Mouse (Mus musculus) intestine, embryonic 15.5 days (tissue): ENCODE data around the gene Agap3. TPM values are rescaled to one million over a fixed set of nuclear protein-coding genes. Genes with fewer than 3 reads are reported as not detected.

Source experiments
- ATAC-seq: fragments of 200-750 bp; cut with Nextera tagmentation; 2 replicates; pipeline ENCODE4 v1.8.0; 2017; ENCODE audit warnings: moderate TSS enrichment, moderate library complexity
- H3K27ac ChIP-seq: fragments of 300-500 bp; sonication (generic); 2 replicates; pipeline ENCODE4 v1.5.1; 2015; ENCODE audit warnings: mild to moderate bottlenecking, inconsistent platforms
- H3K27me3 ChIP-seq: fragments of 300-500 bp; sonication (generic); replicated peaks from 2 replicates; pipeline ENCODE4 v1.6.1; 2015; ENCODE audit warnings: inconsistent platforms
- H3K36me3 ChIP-seq: fragments of 300-500 bp; sonication (generic); 2 replicates; pipeline ENCODE4 v1.6.1; 2015; ENCODE audit warnings: inconsistent platforms
- H3K4me1 ChIP-seq: fragments of 300-500 bp; sonication (generic); replicated peaks from 2 replicates; pipeline ENCODE4 v1.6.1; 2015; ENCODE audit warnings: inconsistent platforms
- H3K4me2 ChIP-seq: fragments of 300-500 bp; sonication (generic); replicated peaks from 2 replicates; pipeline ENCODE4 v1.6.1; 2015; ENCODE audit warnings: mild to moderate bottlenecking, inconsistent platforms
- H3K4me3 ChIP-seq: fragments of 300-500 bp; sonication (generic); replicated peaks from 2 replicates; pipeline ENCODE4 v1.5.1; 2015; ENCODE audit warnings: inconsistent platforms
- H3K9ac ChIP-seq: fragments of 300-500 bp; sonication (generic); 2 replicates; pipeline ENCODE4 v1.6.1; 2015; ENCODE audit warnings: inconsistent platforms
- H3K9me3 ChIP-seq: fragments of 300-500 bp; sonication (generic); 2 replicates; pipeline ENCODE4 v1.6.1; 2016; ENCODE audit warnings: inconsistent platforms
- WGBS: fragments of 180-500 bp; shearing (Covaris S2); methylation state at CpG from one replicate; pipeline ENCODE4 v1.1.7; 2015; 5-methylcytosine and 5-hydroxymethylcytosine counted together
- polyA plus RNA-seq: library from polyadenylated mRNA; unstranded; fragments of >200 nt; fragmentation: Nextera tagmentation; extraction: Ambion mirVana; gene quantifications from 2 replicates; pipeline ENCODE4 v1.2.1, GENCODE M21; 2015

The Agap3 gene
- polyA plus RNA-seq, 1 experiment from 2014 or later, result 28.9 TPM

DNA sequence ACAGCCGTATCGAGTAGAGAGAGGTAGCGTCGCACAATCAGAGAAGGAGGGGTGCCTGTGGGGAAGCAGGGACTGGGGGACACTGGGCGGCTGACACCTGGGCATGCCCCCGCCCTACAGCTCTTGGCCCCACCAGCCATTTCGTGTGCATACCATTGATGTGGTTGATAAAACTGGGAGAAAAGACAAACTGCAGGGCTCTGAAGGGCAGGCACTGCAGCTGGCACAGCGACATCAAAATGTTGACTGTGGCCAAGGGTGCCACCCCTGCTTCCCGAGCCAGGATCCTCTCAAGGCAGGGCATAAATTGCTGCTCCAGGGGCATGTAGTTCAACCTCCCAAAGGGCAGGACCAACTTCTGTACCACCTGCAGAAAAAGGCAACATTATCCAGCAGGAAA, 9.9 kb upstream of the Agap3 start:
- Histone ChIP-seq H3K4me3 (no peak overlapping the region), H3K9ac (no peak overlapping the region), H3K4me1 (peaks cover 23% of the 10 kb centered on the region), H3K9me3 (no peaks in the 10 kb centered on the region), H3K27me3 (no peaks in the 10 kb centered on the region), H3K4me2 (no peak overlapping the region), H3K36me3 (peaks cover 37% of the 10 kb centered on the region), H3K27ac (no peak overlapping the region)
- ATAC-seq, result no peak
- WGBS, result 85% methylated on average over 9 of the region's 9 CpGs

DNA sequence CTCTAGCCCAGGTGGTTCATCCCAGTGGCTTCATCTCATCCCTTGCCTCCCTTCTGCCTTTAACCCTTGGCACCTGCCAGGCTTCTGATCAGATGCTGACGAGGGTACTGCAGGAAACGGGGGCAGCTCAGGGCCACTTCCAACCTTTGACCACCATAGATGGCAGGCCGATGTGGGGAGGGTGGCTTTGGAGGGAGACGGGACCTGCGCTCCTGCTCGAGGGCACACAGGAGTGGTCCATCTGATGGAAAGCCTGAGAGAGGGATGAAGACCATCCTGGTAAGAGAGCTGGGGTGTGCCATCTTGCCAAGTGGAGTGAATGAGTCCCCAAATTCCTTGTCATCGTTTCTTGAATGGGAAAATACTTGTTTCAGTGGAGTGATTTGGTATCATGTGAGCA, 8.8 kb upstream of the Agap3 start:
- H3K9me3 ChIP-seq, result no peaks in the 10 kb centered on the region
- no peak for ATAC-seq
- no peak overlapping the region for H3K9ac ChIP-seq
- 89% methylated on average over 7 of the region's 7 CpGs for WGBS
- H3K27me3 ChIP-seq, result no peaks in the 10 kb centered on the region
- peaks cover 37% of the 10 kb centered on the region for H3K36me3 ChIP-seq
- peaks cover 31% of the 10 kb centered on the region for H3K4me1 ChIP-seq
- no peak overlapping the region for H3K27ac ChIP-seq
- H3K4me2 ChIP-seq, result no peak overlapping the region
- no peak overlapping the region for H3K4me3 ChIP-seq

DNA sequence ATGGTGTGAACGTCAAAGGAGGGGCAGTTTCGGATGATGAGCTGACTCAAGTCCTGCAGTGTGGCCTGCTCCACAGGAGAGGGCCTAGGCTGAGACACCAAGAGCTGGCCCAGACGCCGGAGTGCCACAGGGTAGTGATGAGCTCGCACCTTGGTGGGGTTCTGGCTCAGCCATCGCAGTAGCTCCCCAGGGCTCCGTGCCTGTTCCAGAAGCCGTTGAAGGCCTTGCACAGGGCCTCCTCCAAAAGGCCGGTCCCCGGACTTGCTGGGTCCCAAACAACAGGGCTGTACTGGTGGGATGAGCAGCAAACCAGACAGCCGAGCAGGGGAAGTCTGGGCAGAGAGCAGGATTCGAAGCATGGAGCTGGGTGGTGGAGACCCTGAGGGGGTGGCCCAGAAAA, 8.1 kb upstream of the Agap3 start:
- H3K9me3 ChIP-seq, result no peaks in the 10 kb centered on the region
- H3K4me2 ChIP-seq, result peak overlapping the region; percentile 85
- peaks cover 33% of the 10 kb centered on the region for H3K36me3 ChIP-seq
- WGBS, result 83% methylated on average over 12 of the region's 12 CpGs
- peak overlapping the region; percentile 97 for H3K9ac ChIP-seq
- H3K4me1 ChIP-seq, result peaks cover 31% of the 10 kb centered on the region
- H3K27ac ChIP-seq, result no peak overlapping the region
- no peak for ATAC-seq
- no peaks in the 10 kb centered on the region for H3K27me3 ChIP-seq
- H3K4me3 ChIP-seq, result peak overlapping the region; percentile 96

DNA sequence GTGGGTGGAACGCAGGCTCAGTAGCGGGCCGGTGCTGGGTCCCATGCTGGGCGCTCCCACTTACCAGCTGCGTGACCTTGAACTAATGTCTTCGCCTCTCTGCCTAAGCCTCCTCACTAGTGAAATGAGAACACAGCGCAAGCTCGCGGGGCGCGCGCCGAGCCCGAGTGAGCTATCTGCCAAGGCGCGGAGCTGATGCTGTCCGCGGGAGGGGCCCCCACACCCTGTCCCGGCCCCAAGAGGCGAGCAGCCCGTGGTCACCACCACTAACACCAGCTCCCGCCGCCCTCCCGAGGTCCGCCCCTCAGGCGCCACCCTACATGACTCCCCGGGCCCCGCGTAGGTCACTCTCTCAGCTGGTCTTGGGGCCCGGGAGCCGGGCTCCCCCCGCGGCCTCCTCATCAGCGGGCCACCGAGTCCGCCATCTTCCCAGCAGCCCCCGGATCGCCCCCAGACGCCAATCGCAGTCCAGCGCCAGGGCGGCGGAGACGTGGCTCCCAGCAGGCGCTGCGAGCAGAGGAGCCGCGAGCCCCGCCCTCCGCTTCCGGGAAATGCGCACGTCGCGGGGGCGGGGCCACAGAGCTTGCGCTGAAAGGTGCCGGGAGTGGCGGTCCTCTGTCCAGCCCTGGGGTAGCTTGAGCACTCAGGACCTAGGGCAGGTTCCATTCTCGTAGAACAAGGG, 7.1 kb upstream of the Agap3 start, which contains the start of gene Fastk:
TSS of gene Fastk (minus strand) at position 542 of the 682 bp plus-strand sequence.
- Histone ChIP-seq H3K9me3 (no peaks in the 10 kb centered on the region), H3K4me2 (peak within 1 kb of the TSS; percentile 85), H3K4me1 (peaks cover 31% of the 10 kb centered on the region), H3K4me3 (peak within 1 kb of the TSS; percentile 96), H3K36me3 (peaks cover 24% of the 10 kb centered on the region), H3K9ac (peak within 1 kb of the TSS; percentile 97), H3K27ac (peak within 1 kb of the TSS; percentile 92), H3K27me3 (no peaks in the 10 kb centered on the region)
- peak; percentile 88 for ATAC-seq
- whole genome bisulfite sequencing, result 0% methylated on average over 60 of the region's 60 CpGs

DNA sequence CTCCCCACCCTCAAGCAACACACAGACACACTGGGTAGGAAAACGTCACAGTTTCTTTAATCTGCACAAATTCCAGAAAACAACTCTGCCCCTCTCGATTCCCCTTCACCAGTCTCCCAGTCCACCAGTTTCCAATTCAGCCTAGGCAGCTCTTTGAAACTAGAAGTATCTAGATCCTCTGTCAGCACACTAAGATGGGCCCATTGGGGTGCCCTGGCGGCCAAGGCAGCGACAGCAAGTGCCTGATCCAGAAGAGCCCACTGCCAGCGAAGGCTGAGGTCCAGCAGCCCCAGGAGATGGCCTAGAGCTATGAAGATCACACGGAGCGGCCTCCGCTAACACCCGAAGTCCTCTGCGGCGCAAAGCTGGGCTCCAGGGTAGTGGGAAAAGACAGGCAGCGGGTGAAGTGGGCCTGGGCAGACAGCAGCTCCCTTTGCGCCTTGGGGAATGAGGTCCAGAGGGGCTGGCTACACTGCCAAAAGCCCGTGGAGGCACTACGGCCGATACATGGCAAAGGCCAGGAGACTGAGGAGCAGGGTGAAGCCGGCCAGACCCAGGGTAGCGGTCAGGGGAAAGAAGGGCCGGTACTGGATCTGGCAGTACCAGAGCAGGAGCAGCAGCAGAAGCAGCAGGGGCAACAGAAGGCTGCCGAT, 6.4 kb upstream of the Agap3 start:
- peak overlapping the region; percentile 85 for H3K4me2 ChIP-seq
- ATAC-seq, result peak; percentile 0; the same call in 1 of the 2 replicates
- peak overlapping the region; percentile 92 for H3K27ac ChIP-seq
- peaks cover 18% of the 10 kb centered on the region for H3K36me3 ChIP-seq
- H3K4me1 ChIP-seq, result peaks cover 31% of the 10 kb centered on the region
- H3K9me3 ChIP-seq, result no peaks in the 10 kb centered on the region
- no peaks in the 10 kb centered on the region for H3K27me3 ChIP-seq
- H3K4me3 ChIP-seq, result peak overlapping the region; percentile 96
- 56% methylated on average over 20 of the region's 20 CpGs for WGBS
- peak overlapping the region; percentile 97 for H3K9ac ChIP-seq

DNA sequence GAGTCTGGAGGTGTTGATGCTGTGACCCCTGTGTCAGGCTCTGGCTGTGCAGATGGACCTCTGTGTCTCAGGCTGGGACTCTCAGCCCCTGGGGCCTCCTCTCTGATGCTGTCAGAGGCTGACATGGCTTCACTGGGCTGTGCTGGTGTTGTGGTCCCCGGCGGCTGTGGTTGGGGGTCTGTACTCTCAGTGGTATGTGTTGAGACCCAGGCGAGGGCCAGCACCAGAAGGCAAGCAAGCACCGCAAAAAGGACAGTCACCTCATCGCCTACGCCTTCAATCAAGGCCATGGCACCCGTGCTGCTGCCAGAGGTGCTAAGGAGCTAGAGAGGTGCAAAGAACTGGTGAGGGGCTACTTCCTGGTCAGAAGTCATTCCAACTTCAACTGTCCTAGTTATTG, 5.3 kb upstream of the Agap3 start:
- peak overlapping the region; percentile 83; the same call in 1 of the 2 replicates for H3K4me2 ChIP-seq
- H3K9me3 ChIP-seq, result no peaks in the 10 kb centered on the region
- no peak for ATAC-seq
- H3K4me1 ChIP-seq, result peaks cover 37% of the 10 kb centered on the region
- no peak overlapping the region; the same call in 1 of the 2 replicates for H3K4me3 ChIP-seq
- 93% methylated on average over 7 of the region's 7 CpGs for WGBS
- H3K27ac ChIP-seq, result no peak overlapping the region
- H3K36me3 ChIP-seq, result peaks cover 8% of the 10 kb centered on the region; the same call in 1 of the 2 replicates
- H3K27me3 ChIP-seq, result no peaks in the 10 kb centered on the region
- no peak overlapping the region for H3K9ac ChIP-seq

DNA sequence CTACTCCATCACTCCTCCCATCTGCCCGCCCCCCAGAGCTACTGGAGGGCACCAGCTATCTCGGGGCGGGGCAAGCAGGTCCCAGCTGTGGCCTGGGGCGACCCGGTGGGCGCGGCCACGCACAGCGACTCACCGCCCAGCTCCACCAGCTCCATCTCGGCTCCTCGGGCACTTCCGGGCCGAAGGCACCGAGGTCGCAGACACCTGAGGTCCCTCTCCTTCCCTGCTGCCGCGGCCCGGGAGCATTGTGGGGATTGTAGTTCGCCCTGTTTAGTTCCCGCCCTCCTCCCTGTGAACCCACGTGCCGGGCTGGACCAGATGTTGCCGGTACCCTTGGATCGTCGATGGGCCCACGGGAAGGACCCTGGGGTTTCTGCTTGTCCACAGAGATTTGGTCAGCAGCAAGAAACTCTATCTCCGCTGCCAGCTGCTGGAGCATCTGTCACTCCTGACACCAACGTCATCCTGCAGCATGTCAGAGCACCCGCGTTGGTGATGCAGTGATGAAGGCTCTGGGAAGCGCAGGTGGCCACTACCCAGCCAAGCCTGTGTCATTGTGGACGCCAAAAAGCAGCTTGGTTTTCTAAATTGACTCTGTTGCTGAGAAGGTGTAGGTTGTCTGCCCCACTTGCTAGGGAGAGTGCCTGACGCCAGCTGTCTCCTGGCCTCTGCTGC, 4.2 kb upstream of the Agap3 start, which contains the start of gene Tmub1:
TSS of gene Tmub1 (minus strand) at position 231 of the 675 bp plus-strand sequence.
- Histone ChIP-seq H3K9ac (peak within 1 kb of the TSS; percentile 45), H3K27me3 (no peaks in the 10 kb centered on the region), H3K9me3 (no peaks in the 10 kb centered on the region), H3K4me2 (peak within 1 kb of the TSS; percentile 83), H3K4me3 (peak within 1 kb of the TSS; percentile 58), H3K27ac (peak within 1 kb of the TSS; percentile 51), H3K36me3 (0 out of 2 replicates have a peak, but pooled peaks cover 5% of the 10 kb centered on the region), H3K4me1 (peaks cover 37% of the 10 kb centered on the region)
- 2% methylated on average over 34 of the region's 34 CpGs for WGBS
- peak; percentile 69 for ATAC-seq

DNA sequence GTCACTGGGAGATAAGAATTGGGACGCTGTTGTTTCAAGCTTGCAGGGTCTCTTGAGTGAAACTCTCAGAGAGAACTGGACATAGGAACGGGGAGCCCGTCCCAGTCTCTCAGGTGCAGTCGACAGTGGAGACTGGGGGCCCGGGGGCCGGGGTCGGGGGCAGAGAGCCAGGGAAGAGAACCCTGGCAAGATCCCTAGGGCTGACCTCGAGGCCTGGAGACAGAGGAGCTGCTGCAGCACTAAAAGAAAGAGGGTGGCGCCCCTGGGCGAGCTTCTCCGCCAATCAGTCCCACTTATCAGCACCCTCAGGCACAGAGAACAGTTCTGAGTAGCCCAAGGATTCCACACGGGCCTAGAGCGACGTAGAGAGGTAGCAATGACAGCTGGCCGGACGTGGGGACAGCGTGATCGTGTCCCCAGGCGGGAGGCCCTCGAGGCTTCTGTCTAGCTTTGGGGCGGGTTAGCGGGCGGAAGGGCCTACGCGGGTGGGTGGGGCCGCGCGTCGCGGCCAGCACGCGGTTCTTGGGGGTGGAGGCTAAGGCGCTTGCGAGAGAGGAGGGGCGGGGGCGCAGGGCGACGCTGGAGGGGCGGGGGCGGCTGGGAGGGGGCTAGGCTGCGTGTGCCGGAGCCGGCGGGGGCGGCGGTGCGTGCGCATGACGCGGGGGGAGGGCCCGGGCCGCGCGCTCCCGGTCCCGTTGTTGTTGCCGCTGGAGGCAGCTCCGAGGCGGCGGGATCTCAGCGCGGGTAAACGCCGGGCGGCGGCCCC, 530 bp upstream of the Agap3 start:
- H3K9me3 ChIP-seq, result no peaks in the 10 kb centered on the region
- peak overlapping the region; percentile 85 for H3K4me3 ChIP-seq
- peak overlapping the region; percentile 91 for H3K27ac ChIP-seq
- H3K27me3 ChIP-seq, result no peaks in the 10 kb centered on the region
- peak; percentile 82 for ATAC-seq
- peak overlapping the region; percentile 89 for H3K4me2 ChIP-seq
- H3K4me1 ChIP-seq, result peaks cover 48% of the 10 kb centered on the region
- H3K36me3 ChIP-seq, result no peaks in the 10 kb centered on the region
- 3% methylated on average over 42 of the region's 66 CpGs for WGBS
- peak overlapping the region; percentile 87 for H3K9ac ChIP-seq

DNA sequence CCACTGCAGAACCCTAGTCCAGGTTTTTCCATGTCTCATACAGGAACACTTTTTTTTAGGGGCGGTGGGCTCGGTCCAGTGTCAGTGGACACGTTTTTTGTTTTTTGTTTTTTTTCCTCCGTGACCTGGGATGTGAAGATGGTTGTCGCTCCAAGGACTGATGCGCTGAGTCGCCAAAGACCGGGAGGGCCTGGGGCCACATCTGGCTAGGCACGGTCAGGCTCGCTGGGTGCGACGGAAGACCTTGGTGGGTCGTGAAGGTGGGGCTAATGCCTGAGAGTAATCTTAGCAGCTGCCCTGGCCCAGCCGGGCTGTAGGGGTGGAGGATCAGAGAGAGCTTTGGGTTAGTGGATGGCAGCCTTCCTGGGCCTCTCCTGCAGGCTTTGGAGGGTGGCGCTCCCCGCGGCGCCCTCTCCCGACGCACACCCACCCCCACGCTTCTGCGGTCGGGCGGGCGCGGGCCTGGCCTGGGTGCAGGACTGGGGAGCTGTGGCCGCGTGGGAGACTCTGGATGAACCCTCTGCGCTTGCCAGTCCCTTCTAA, 785 bp downstream of the Agap3 start:
- Histone ChIP-seq H3K27me3 (no peaks in the 10 kb centered on the region), H3K4me3 (peak overlapping the region; percentile 85), H3K4me2 (peak overlapping the region; percentile 89), H3K36me3 (no peaks in the 10 kb centered on the region; the same call in 1 of the 2 replicates), H3K4me1 (peaks cover 39% of the 10 kb centered on the region), H3K9ac (peak overlapping the region; percentile 87), H3K27ac (peak overlapping the region; percentile 91), H3K9me3 (no peaks in the 10 kb centered on the region)
- WGBS, result under 1% methylated on average over 29 of the region's 29 CpGs
- ATAC-seq, result peak; percentile 8; the same call in 1 of the 2 replicates

DNA sequence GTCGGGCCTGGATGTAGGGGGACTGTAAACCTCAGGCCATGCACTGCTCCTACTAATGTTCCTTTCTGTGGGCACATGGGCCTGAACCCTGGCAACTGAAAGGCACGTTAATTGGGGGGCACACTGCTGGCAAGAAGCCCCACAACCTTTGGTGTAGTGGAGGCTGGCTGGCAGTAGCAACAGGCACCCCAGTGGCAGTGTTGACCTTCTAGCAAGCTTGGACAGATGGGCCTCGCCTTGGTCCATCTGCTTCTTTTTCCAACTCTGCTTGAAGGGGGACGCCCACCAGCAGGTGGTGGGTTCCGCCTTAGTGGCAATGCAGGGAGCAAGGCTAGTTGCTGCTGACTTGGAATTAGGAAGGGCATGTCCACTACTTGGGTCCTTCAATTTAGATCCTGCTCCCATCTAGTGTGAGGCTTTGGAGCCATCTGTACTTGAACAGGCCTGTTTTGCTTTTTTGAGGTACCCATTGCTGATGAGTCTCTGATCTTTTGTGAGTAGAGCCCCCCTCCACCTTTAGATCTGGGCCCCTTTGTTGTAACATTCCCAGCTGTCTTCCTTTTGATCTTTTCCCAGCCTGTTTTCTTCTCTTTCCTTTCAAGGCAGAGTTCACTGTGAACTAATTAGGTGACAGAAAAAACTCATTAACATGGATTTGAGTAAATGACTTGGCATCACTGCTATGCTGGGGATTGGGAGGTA, 1.5 kb downstream of the Agap3 start:
- ATAC-seq, result no peak
- H3K4me1 ChIP-seq, result peaks cover 34% of the 10 kb centered on the region
- peak overlapping the region; percentile 91; the same call in 1 of the 2 replicates for H3K27ac ChIP-seq
- H3K36me3 ChIP-seq, result no peaks in the 10 kb centered on the region; the same call in 1 of the 2 replicates
- no peaks in the 10 kb centered on the region for H3K9me3 ChIP-seq
- 22% methylated on average over 5 of the region's 5 CpGs for WGBS
- peak overlapping the region; percentile 85 for H3K4me3 ChIP-seq
- peak overlapping the region; percentile 89 for H3K4me2 ChIP-seq
- peak overlapping the region; percentile 87 for H3K9ac ChIP-seq
- no peaks in the 10 kb centered on the region for H3K27me3 ChIP-seq

DNA sequence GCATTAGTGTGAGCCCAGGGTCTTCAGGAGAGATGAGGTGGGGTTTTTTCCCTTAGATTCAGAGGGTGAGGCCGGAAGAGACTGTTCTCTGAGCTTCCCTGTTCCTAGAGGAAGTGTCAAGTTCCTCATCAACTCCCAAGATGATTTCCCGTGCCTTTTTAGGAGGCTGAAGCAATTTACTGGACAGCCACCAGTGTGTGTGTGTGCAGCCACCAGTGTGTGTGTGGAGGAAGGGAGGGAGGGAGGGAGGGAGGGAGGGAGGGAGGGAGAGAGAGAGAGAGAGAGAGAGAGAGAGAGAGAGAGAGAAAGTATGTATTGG, 2.0 kb downstream of the Agap3 start:
- H3K9me3 ChIP-seq, result no peaks in the 10 kb centered on the region
- peak overlapping the region; percentile 85 for H3K4me3 ChIP-seq
- no peak for ATAC-seq
- peak overlapping the region; percentile 89 for H3K4me2 ChIP-seq
- H3K9ac ChIP-seq, result 0 out of 2 replicates have a peak overlapping the region, but pooled peaks have one; percentile 87
- no peaks in the 10 kb centered on the region for H3K27me3 ChIP-seq
- peaks cover 34% of the 10 kb centered on the region for H3K4me1 ChIP-seq
- H3K36me3 ChIP-seq, result no peaks in the 10 kb centered on the region; the same call in 1 of the 2 replicates
- WGBS, result 20% methylated on average over 2 of the region's 2 CpGs
- no peak overlapping the region for H3K27ac ChIP-seq
